Mouse (Mus musculus) megakaryocyte, adult 5-6 weeks (primary cell): ENCODE data around the gene Zfp691. TPM values are rescaled to one million over a fixed set of nuclear protein-coding genes. Genes with fewer than 3 reads are reported as not detected.
A peak's percentile ranks its signal among the peaks of the same experiment; 100 is the strongest.

ENCODE experiments used
- ATAC-seq: 2 replicates; pipeline ENCODE4 v1.8.0; 2016; ENCODE audit warnings: mild to moderate bottlenecking, inconsistent platforms; ENCODE audit not compliant: poor library complexity, severe bottlenecking
- total RNA-seq, 2 experiments: library from RNA; stranded (forward) in 1 of 2; stranded (reverse) in 1 of 2; fragments of 153-499, 151-499 nt in 1 of 2; fragments of 221-1000, 200-1000 nt in 1 of 2; gene quantifications; 2 replicates each; pipeline versions ENCODE4 v1.2.3 to v1.2.4; 2015 to 2017

Zfp691 gene
- total RNA-seq, 2 experiments from 2014 or later: 1.9 to 10.2 TPM

GRCm38 (mm10) chr4:119127229-119127628 lies 46.8 kb downstream of the Zfp691 start:
- ATAC-seq: peak; percentile 66

GRCm38 (mm10) chr4:119125577-119126270 lies 48.3 kb downstream of the Zfp691 start:
- ATAC-seq: peak; percentile 47

GRCm38 (mm10) chr4:119124771-119125273 lies 49.2 kb downstream of the Zfp691 start:
- ATAC-seq: peak; percentile 30

- no peak for ATAC-seq
Observed at GRCm38 (mm10) chr4:119121249-119121648, 52.7 kb downstream of the Zfp691 start.

GRCm38 (mm10) chr4:119120095-119120494 lies 53.9 kb downstream of the Zfp691 start:
- ATAC-seq: no peak

Other genes starting within 250 kb of the Zfp691 start
- not detected in 2 replicates for gene Olfr1328, start 235.6 kb downstream of the Zfp691 start, total RNA-seq (2015)
- gene Olfr1328, start 235.6 kb downstream of the Zfp691 start, total RNA-seq (2017): not detected in 2 replicates
- not detected in 2 replicates for gene Lao1, start 212.6 kb downstream of the Zfp691 start, total RNA-seq (2015)
- not detected in 2 replicates for gene Lao1, start 212.6 kb downstream of the Zfp691 start, total RNA-seq (2017)
- gene Slc2a1, start 65.5 kb downstream of the Zfp691 start, total RNA-seq (2015): 9.0 and 14.4 TPM in 2 replicates
- 14.3 and 18.0 TPM in 2 replicates for gene Slc2a1, start 65.5 kb downstream of the Zfp691 start, total RNA-seq (2017)
- 4.4 and 10.0 TPM in 2 replicates for gene Ermap, start 15.8 kb upstream of the Zfp691 start, total RNA-seq (2015)
- gene Ermap, start 15.8 kb upstream of the Zfp691 start, total RNA-seq (2017): 3.7 and 8.2 TPM in 2 replicates
- 20.6 and 28.6 TPM in 2 replicates for gene Svbp, start 21.1 kb upstream of the Zfp691 start, total RNA-seq (2015)
- 19.7 and 42.9 TPM in 2 replicates for gene Svbp, start 21.1 kb upstream of the Zfp691 start, total RNA-seq (2017)
- gene Tmem269, start 44.0 kb upstream of the Zfp691 start, total RNA-seq (2015): not detected in 2 replicates
- not detected in 2 replicates for gene Tmem269, start 44.0 kb upstream of the Zfp691 start, total RNA-seq (2017)
- 2.1 and 4.5 TPM in 2 replicates for gene AU022252, start 58.5 kb upstream of the Zfp691 start, total RNA-seq (2015)
- 2.9 and 6.6 TPM in 2 replicates for gene AU022252, start 58.5 kb upstream of the Zfp691 start, total RNA-seq (2017)
- 0.94 and 1.1 TPM in 2 replicates for gene P3h1, start 58.7 kb upstream of the Zfp691 start, total RNA-seq (2015)
- gene P3h1, start 58.7 kb upstream of the Zfp691 start, total RNA-seq (2017): 3.3 and 3.5 TPM in 2 replicates
- not detected in 2 replicates for gene Cldn19, start 81.2 kb upstream of the Zfp691 start, total RNA-seq (2015)
- gene Cldn19, start 81.2 kb upstream of the Zfp691 start, total RNA-seq (2017): not detected in 2 replicates
- gene Ybx1, start 120.4 kb upstream of the Zfp691 start, total RNA-seq (2015): 721 and 749 TPM in 2 replicates
- gene Ybx1, start 120.4 kb upstream of the Zfp691 start, total RNA-seq (2017): 791 and 811 TPM in 2 replicates
- 84.7 and 92.6 TPM in 2 replicates for gene Ppih, start 146.4 kb upstream of the Zfp691 start, total RNA-seq (2015)
- gene Ppih, start 146.4 kb upstream of the Zfp691 start, total RNA-seq (2017): 87.4 and 98.8 TPM in 2 replicates
- 0.07 TPM in 1 of 2 replicates, not detected in the other for gene Ccdc30, start 241.3 kb upstream of the Zfp691 start, total RNA-seq (2015)
- not detected in 2 replicates for gene Ccdc30, start 241.3 kb upstream of the Zfp691 start, total RNA-seq (2017)
- gene Ppcs, start 248.2 kb upstream of the Zfp691 start, total RNA-seq (2015): 8.0 and 8.6 TPM in 2 replicates
- 7.2 and 7.6 TPM in 2 replicates for gene Ppcs, start 248.2 kb upstream of the Zfp691 start, total RNA-seq (2017)
- gene Zmynd12, start 248.6 kb upstream of the Zfp691 start, total RNA-seq (2015): not detected in 2 replicates
- not detected in 2 replicates for gene Zmynd12, start 248.6 kb upstream of the Zfp691 start, total RNA-seq (2017)